Mouse (Mus musculus) kidney, adult 9 months (tissue): ENCODE results near the gene Gm9945.
A peak's percentile ranks its signal among the peaks of the same experiment; 100 is the strongest.

Experiments
- DNase-seq: peaks from one replicate; pipeline ENCODE4 v3.0.0; 2022

The Gm9945 gene

DNA sequence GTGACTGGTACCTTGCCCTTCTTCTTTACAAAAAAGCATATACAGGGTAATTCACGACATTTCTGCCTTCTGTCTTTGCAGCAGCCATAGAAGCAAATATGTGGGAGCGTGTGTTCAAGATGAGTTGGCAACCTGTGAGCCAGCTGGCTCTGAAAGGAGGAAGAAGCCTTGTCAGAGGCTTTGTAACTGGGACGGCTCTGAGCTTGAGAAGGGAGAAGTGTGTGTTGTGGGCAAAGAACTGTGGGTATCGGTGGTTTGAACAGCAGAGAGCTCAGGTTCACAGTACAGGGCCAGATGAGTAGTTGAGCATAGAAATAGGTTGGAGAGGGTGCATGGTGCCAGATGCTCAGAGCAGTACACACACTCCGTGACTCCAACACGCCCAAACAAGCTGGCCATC is 17.0 kb downstream of the Gm9945 start:
- no peak for DNase-seq

DNA sequence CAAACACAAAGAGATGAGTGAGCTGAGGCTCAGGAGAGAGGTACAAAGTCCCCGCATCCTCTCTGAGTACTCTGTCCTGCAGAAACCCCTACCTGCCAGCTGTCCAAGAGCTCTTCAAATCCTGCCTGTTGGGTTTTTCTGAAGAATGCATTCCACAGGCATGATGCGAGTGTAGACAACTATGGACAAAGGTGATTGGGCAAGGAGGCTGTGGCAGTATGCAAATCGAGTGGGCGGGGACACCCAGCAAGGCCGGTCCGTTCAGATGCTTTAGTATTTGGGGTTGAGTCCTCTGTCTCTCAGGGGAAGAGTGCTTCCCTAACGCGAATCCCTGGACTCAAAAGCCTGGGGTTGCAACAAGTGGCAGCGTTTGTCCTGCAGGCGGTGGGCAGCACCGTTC is 20.6 kb downstream of the Gm9945 start:
- no peak for DNase-seq

DNA sequence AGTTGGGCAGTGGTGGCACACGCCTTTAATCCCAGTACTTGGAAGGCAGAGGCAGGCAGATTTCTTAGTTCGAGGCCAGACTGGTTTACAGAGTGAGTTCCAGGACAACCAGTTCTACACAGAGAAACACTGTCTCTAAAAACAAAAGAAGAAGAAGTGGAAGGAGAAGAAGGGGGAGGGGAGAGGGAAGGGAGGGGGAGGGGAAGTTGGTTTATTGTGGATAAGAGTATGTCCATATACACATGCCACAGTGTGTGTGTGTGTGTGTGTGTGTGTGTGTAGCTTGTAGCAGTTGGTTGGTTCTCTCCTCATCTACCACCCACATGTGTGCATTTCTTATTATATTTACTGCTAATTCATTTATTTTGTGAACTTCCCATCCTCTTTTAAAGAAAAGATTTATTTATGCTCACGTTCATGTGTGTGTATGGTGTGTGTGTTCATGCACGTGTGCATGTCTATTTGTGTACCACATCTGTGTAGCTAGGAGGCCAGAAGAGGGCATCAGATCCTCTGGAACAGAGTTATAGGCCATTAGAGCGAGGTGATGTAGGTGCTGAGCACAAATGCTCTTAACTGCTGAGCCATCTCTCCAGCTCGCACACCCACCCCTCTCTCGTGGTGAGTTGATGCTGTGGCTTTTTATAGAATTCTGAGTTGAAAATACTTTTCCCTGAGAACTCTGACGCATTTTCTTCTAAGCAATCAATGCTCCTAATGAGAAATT is 22.2 kb downstream of the Gm9945 start:
- DNase-seq = no peak

DNA sequence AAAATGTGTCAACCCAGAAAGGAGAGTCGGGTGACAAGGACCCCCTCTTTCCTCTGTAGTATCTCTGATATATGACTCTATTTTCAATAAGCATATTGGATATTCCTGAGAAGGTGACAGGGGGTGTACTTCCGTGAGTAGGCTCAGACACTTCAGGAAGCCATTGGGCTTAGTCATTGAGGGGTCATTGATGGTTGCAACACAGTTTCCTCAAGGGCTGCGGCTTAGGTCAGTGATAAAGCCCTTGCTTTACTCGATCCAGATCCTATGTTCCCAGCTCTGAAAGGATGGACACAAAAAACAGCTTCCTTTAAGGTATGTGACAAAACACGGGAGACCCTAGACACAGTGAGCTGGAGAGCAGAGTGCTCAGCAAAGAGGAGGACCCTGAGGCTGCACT is 23.8 kb downstream of the Gm9945 start:
- DNase-seq = no peak

DNA sequence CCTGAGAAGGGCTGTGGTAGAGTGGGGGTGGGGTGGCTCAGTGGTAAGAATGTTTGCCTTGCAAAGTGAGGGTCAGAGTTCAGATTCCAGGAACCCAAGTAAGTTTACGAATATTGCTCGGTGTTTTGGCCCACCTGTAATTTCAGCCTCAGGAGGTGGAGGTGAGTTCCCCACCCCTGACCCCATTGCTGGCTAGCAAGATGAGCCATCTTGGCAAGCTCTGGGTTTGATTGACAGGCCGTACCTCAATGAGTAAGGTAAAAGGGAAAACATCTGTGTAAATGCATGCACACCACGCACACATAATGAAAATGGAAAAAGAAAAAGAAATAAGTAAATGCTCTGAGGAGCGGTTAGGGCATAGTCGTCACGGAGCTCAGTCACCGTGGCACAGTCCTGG is 24.4 kb downstream of the Gm9945 start:
- no peak for DNase-seq

DNA sequence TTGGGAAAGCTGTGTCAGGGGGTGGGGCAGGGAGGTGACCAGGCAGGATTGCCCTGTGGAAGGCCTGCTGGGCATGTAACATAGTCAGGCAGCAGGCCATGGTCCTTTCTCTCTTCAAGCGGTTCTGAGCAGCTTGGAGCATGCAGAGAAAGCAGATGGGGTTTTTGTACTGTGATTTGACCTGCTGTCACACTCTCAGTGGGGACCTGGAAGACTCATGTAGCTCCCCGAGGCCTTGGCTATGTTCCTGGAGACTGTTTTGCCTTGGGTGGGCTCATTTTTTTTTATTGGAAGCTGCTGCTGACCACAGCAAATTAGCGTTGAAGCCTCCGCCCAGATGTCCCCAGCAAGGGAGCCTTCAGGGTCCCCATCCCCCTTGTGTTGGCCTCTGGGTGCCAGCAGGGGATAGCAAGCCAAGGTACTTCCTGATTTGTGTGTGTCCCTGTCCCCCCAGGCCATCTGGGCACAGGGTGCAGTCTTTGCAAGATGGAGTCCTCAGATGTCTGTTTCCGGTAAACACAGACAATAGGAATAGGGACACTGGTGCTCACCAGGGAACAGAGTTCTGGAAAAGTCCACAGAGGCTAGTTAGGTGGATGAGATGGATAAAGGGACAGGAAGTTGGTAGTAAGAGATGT is 25.2 kb downstream of the Gm9945 start:
- DNase-seq = no peak

DNA sequence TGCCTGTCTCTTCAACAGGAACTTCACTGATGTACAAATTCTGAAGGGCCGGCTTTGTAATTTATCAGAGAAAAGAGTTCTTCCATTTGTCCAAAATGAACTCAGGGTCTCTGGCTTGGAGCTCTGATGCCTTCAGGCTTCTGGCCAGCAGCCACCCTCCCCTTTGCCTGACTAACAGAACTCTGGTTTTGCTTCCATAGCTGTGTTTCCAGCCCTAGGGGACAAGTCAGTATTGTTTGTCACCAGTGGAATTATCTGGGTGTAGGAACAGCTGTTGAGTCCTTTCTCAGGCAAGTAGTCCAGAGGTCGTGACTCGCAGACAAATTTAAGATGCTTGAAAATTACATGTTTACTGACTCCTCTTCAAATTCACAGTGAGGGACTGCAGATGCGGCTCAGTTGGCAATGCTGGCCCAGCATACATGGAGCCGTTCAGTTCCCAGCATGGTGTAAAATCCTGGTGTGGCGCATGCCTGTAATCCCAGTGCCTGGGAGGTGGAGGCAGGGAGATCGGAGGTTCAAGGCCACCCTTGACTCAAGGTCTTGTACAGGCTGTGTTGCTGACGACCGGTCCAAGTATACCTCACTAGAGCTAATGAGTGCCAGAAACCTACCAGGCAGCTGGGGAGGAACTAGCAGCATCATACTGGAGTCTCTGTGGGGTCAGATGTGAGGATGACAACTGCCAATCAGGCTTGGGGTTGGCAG is 27.3 kb downstream of the Gm9945 start:
- no peak for DNase-seq

DNA sequence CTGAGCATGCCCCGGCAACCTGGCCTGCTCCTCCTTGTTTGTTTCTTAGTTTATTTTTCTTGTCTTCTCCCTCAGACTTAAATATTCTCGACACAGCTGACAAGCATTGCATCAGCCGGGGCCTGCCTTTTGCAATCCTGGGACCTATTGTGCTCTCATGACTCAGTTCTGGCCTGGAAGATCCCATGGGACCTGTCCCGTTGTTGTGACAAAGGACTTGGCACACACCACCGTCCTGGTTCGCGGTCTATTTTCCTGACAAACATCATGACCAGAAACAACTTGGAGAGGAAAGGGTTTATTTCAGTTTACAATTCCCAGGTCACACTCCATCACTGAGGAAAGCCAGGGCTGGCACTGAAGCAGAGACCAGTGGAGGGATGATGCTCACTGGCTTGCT is 28.2 kb downstream of the Gm9945 start:
- DNase-seq = peak; percentile 37

DNA sequence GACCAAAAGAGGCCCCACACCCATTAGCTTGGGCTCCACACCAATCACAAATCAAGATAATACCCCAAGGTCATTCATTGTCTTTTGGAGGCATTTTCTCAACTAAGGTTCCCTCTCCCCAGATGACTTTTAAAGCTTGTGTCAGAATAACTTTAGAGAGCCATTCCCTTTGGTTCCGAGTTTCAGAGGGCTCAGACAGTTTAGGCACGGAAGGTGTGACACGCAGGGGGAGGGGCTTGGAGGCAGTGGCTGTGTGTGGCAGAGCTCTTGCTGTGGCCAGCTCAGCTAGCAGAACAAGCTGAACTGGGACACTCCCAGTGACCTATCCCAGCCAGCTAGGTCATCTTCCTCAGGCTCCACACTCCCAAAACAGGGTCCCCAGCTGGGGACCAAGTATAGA is 28.6 kb downstream of the Gm9945 start:
- DNase-seq = no peak

DNA sequence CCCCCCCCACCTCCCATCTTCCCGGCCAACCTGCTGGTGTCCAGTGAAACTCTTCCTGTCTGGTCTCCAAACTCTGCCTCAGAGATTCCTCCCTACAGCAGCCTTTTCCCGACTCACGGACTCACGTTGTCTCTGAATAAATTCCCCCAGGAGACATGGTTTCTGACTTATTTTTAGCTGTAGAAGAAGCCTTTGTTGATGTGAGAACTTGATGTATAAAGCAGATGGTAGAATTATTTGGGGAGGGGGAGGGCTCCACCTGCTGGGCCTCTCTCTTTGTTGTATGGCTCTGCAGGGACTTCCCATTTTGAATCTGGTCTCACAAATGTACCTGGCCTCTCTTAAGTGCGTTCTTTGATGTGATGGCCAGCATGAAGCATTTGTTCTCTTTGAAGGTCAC is 30.4 kb downstream of the Gm9945 start:
- no peak for DNase-seq

DNA sequence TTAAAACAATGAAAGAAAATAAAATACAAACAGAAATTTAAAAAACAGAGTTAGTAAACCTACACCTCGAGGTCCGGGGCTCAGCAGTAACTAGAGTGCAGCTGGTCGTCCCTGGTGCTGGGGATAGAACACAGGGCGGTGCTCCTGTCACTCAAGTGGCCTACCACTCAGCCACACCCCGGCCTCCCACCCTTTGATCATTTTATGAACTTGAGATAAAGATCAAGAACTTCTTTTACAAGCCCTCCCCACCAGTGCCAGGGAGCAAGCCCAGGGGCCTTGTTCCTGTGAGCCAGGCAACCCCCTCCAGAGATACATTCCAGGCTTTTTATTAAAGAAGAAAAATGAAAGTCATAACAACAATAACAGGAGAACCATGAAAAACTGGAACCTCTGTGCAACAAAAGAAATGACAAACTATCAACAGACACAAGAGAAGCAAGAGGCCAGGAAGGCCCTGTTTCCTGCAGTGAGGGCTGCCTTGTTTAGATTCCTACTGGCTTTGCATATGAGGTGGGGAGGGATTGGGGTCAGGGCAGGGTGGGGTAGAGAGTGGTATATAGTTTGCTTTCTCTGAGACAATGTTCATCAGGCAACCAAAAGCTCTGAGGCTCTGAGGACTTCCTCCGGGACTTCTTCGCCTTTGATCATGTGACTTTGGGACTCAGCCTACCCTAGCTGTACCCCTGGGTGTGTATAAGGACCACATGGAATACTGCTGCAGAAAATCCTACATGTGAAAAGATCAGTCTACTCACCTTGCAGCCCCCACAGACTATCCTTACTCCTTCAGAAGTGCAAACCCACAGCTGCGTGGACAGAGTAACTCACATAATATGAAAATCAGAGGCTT is 37.0 kb downstream of the Gm9945 start:
- no peak for DNase-seq

DNA sequence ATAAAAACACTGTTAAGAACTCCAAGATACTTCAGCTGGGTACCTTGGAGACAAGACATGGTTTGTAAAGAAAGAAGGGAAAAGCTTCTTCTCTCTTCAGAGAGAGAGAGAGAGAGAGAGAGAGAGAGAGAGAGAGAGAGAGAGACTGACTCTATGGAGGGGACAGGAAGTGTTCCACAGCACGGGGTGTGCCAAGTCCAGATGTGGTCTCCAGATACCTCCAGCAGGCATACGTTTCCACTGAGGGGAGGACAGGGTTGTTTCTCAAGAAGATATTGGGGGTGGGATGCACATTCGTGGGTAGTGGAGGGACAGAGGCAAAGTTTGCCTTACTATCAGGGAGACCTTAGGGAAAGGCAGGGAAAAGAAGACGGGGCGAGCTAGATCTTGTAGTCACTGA is 38.8 kb downstream of the Gm9945 start:
- DNase-seq = no peak

DNA sequence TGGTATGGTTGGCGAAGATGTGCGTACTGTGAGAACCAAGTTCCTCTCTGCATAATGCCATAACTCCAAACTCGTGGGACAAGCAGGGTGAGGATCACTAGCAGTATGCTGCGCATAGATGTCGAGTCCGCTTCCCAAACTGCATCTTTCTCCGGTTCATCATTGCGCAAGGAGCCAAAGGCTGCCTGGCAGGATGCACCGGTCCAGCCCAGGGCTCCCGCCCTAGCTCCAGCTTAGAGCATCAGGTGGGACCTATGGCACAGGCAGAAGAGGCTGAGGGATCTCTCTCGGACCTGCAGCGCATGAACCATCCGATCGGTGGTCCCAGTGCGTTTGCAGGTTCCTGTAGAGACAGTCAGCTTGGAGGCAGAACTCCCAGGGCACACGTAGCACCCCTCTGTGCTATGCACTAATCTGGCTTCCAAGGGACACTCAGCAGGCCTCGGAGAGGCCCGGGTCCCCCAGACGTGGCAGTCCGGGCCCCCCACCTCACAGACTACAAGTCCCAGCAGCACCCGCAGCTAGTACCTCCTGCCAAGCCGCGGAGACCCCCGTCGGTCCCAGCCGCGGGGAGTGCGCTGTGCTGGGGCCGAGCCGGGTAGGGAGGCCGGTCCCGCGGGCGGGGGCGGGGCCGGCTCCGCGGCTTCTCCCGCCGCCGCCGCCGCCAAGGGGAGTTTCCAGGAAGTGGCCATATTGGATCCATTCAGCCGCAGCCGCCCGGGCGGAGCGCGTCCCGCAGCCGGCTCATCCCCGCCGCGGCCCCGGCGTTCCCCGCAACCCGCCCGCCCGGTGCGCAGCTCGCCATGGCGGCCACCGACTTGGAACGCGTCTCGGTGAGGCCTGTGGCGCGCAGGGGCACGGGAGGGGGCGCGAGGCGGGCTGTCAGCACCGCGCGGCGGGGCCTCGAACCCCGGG is 39.5 kb downstream of the Gm9945 start, which contains the start of gene Sept8:
TSS of gene Sept8 (plus strand) at position 51 of the 915 bp plus-strand sequence.
- peak; percentile 30 for DNase-seq

DNA sequence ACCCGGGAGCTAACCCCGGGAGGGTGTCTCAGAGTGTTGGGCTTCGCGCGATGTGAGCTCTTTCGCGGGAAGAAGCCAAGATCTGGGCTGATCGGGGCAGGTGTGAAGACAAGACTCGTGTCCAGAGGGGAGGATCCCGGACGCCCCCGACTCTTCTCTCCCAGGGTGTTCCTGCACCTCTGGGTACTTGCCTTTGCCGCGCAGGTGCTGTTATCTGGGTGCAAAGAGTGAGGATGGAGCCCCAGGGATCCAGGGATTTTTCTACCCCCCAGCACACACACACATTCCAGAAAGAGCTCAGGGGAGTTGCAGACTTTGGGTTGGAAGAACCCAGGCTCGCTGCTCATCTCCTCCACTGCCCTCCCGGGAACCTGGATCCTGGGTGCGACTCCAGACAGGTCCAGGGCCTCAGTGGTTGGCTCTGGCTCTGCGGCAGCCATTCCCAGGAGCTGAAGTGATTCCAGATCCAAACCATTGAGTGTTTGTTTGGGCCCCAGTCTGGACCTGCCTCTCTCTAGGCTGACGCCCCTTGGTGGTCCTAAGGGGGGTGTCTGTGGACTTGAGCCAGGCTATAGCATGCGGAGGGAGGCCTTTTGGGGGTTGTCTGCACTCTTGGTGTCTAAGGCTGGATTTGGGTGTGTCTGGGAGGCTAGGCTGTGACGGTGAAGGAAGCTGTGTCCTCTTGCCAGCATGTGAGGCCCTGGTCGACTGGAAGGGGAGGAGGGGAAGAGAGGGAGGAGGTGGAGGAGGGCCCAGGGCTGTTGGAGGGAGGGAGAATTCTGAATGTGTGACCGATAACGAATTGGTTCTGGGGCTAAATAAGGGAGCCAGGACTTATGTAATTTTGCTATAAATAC is 40.4 kb downstream of the Gm9945 start:
- DNase-seq = peak; percentile 45

DNA sequence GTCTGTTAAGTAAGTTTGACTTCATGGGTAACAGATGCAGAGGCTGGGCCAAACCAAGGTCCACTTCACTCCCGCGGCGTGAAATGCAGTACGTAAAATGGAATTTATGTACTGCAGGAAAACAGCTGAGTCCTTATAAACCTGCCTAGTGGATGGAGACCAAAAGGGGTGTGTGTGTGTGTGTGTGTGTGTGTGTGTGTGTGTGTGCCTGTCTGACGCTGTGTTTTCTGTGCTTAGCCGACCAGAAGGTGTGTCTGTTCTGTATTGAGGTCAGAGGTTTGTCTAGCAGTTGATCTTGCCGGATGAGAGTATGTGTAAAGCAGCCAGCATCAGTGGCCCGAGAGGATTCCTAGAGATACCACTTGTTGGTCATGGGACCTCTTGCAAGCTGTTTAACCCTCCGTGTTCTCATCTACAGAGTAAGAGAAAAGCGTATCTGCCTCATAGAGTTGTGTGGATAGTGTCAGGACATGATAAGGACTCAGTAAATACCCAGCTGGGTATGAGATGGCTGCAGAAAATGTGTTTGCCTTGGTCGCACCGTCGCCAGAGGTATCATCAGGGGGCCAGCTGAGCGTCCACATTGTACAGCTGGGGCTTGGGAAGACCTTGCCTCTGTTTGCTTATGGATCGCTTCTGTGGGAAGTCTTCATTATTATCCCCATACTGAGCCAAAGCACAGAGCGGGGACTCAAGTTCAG is 41.3 kb downstream of the Gm9945 start:
- DNase-seq = no peak

DNA sequence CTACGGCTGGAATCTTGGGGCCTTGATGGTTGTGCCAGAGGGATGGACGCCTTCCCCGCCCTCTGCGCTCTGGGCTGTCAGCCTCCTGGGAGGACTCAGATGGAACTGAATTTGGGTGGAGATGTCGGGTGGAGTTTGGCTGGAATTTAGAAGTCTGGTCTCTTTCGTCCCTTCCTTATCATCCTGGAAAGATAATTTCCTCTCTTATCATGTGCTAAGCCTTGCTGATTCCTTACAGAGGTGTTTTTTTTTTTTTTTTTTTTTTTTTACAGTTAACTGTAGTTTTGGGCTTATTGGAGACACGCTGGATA is 41.8 kb downstream of the Gm9945 start:
- DNase-seq = no peak

DNA sequence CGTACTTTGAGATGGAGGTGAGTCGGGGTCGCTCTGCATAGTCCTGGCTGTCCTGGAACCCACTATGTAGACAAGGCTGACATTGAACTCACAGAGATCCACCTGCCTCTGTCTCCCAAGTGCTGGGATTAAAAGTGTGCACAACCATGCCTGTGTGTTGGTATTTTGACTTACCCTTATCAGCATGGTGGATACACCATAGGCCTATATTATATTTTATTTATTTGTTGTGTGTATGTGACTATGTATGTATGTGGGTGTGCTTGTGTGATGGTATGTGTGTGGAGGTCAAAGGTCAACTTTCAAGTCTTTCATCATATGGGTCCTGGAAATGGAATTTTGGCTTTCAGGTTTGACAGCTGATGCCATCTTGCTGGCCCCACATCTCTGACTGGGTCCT is 42.4 kb downstream of the Gm9945 start:
- no peak for DNase-seq

DNA sequence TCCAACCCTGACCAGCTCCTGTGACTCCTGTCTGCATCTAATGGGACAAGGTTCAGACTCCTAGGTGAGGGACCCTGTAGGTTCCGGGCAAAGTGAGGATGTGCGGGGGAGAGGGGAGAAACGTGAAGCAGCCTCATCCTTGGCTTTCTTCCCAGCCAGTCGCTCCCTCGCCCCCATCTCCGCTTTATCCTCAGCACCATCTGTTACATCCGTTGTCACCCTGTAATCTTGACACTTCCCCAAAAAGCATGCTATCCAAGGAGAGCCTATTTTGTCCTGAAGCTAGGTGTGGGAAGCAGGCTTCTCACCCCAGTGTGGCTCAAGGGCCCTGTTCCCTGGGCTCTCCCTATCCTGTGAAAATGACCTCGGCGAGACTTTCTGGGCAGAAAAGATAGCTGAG is 43.0 kb downstream of the Gm9945 start:
- DNase-seq = no peak

DNA sequence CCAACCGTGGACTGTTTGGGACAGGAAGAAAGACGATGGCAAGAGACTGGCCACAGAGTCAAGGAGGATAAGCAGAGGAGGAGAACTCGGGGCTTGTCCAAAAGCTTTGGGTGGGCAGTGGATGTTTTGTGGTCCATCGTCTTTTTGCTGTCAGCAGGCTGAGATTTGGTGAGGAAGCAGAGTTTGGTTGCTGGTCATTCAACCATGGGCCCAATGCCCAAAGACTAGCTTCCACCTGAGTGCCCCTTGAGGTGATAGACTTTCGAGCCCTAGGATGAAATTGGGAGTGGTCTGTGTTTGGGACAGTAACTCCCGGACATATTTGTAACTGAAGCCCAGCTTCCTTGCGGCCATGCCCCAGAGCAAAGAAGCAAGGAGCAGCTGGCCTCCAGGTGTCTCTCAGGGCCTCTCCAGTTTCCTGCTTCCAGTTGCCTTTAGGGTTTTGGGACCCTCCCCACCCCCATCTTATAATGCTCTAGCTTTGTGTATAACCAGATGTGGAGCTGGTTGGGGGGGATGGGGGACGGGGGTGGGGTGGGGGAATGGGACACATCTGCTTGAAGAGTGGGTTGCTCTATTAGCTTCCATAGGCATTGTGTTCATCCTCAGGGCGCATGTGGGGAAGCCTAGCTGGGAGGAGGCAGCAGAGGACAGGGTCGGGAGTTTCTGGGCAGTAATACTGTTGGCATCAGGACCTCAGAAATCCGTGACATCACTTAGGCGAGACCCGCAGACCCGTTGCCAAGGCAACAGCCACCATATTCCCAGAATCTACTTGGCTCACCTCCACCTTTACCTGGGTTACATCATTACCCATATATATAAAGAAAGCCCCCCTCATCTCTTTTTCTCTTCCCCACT is 43.8 kb downstream of the Gm9945 start:
- DNase-seq = no peak

DNA sequence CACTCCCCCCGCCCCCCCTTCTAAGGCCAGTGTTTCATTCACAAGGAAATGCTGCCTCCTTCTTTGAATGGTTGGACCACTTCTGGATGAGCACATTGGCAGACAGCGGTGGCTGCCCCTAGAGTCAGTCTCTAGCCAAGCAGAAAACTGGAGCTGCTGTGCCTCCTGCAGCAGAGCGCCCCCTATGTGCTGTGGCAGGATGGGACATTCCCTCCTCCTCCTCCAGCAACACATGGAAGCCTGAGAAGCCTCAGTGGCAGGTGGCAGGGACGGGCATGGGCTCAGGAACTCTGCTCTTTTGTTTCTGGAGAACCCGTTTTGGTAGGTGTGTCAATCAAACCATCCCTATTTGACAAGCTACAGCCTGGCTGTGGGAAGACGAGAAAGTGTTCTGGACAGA is 44.9 kb downstream of the Gm9945 start:
- DNase-seq = peak; percentile 21
